Mouse (Mus musculus) erythroblast, embryonic 14.5 days (primary cell): Measurements from ENCODE around the gene Myo18a.

ENCODE experiments used
- GATA1 ChIP-seq: IDR thresholded peaks from 2 replicates; pipeline ENCODE4 v1.6.1; 2012; ENCODE audit warnings: low read length, inconsistent platforms, mixed read lengths
- TAL1 ChIP-seq: IDR thresholded peaks from 3 replicates; pipeline ENCODE4 v1.6.1; 2012; ENCODE audit warnings: low read length, inconsistent platforms, mixed read lengths

DNA sequence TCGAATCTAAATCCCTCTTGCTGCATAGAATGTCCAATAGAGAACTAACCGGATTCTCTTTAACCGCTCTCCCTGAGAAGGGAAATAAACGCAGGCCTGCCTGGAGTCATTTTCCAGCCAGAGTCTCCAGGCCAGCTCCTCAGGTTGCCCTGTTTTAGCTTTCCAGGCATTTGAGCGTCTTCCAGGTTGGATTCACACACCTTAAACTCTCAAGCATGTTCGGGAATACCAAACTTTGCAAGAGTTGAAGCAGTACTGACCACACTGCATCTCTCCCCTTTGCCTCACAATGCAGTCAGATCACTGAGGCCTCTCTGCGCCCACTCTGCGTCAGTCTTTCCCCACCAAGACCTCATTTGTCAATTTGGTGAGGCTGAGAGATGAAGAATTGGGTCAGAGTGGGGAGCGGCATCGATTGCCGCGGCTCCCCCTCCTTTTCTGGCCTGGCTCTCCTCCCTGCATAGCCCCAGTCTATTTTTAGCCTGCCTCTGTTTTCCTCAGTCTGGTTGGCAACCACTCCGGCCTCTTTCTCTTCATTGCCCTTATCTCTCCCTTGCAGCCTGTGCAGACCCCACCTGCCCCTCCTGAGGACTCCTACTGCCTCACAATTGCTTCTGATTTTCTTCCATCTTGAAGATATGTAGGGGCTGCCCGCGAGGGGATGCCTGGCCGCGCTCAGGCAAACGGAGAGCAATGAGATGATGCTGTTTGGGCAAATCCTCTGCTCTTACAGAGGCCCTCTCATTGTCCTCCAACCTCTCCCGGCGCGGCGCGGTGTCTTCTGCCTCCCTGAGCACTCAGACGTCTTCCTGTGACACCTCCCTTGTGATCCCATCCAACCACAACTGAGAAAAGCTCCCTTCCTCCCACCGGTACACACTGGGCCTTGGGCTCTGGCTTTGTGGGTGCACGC is 113.1 kb downstream of the Myo18a start:
- TF ChIP-seq GATA1 (no peak), TAL1 (no peak)
